Comparison of ENCODE assay signal across 12 mouse cellular contexts in the genomic region with DNA sequence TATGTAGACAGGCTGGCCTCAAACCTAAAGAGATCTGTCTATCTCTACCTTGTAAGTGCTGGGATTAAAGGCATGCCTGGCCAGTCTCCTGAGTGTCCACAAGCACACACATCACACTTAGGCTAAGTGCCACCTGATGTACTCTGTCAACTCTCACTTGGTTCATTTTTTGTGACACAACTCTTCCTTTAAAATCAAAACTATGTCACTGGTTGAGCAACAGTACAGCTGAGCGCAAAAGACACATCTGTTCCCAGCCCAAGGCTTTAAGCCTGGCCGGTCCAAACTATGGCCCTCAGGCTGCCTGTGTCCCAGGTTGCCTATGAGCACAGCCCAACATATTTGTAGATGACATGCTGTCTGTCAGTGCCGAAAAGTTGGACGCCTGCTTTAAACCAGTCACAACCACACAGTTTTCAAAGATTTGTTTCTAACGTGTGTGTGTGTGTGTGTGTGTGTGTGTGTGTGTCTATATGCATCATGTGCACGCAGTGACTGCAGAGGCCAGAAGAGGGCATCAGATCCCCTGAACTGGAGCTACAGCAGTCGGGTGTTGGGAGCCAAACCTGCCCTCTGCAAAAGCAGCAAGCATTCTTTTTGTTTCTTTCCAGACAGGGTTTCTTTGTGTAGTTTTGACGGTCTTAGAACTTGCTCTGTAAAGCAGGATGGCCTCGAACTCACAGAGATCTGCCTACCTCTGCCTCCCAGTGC. TPM values are rescaled to one million over a fixed set of nuclear protein-coding genes. Genes with fewer than 3 reads are reported as not detected.
DNase-seq lines count a peak whose midpoint lies in the region; ATAC-seq and TF ChIP-seq lines count a peak whose summit lies in the region.
"Had no signal": no experiment of that assay in that cellular context is flagged by ENCODE, and none has a peak within 500 bp of the region (broad histone marks: within the 10 kb centered on the region; RNA-seq: fewer than 3 reads in every experiment).

No protein-coding gene starts in this region.

- no peak for TF ChIP-seq EP300 in lung, postnatal 0 days (IDR thresholded peaks at IDR 0.05)

- no peak for DNase-seq in forebrain, postnatal 0 days
- DNase-seq in layer of hippocampus, adult 2 months (ENCODE audit: low spot score in 2 of 2) = no peak
- no peak for DNase-seq in layer of hippocampus, postnatal 36 days
- peak; percentile 34 for DNase-seq in ES-CJ7 (ENCODE audit: low read depth, low spot score)
- peak; percentile 89 for DNase-seq in lung, postnatal 0 days (ENCODE audit: low spot score)
- no peak for DNase-seq in right cerebral cortex, postnatal 25 days
- DNase-seq in left cerebral cortex, postnatal 25 days (ENCODE audit: low spot score in 2 of 2) = no peak
- DNase-seq: thymus, postnatal 36 days had no signal

- no peak for ATAC-seq in forebrain, postnatal 0 days
- no peak for ATAC-seq in forebrain, embryonic 12.5 days (ENCODE audit: low FRiP score)
- ATAC-seq in lung, postnatal 0 days = peak; percentile 79
- ATAC-seq: forebrain, embryonic 16.5 days had no signal

- no peaks in the 10 kb centered on the region for H3K27me3 ChIP-seq in forebrain, postnatal 0 days (ENCODE audit: insufficient read depth, low read length)
- H3K27me3 ChIP-seq in forebrain, embryonic 12.5 days = no peaks in the 10 kb centered on the region
- peaks cover 1% of the 10 kb centered on the region; the same call in 1 of the 2 replicates for H3K27me3 ChIP-seq in lung, postnatal 0 days (replicated peaks; ENCODE audit: insufficient read depth, low read length)
- H3K27me3 ChIP-seq: embryonic facial prominence, embryonic 13.5 days; limb, embryonic 15.5 days had no signal

- whole genome bisulfite sequencing in forebrain, postnatal 0 days = 95% methylated on average over 9 of the region's 9 CpGs
- 97% methylated on average over 9 of the region's 9 CpGs for WGBS in forebrain, embryonic 12.5 days
- 79% methylated on average over 9 of the region's 9 CpGs for WGBS in lung, postnatal 0 days

- no peaks in the 10 kb centered on the region for H3K9me3 ChIP-seq in forebrain, postnatal 0 days (ENCODE audit: low read length)
- H3K9me3 ChIP-seq in forebrain, embryonic 12.5 days = no peaks in the 10 kb centered on the region
- H3K9me3 ChIP-seq in lung, postnatal 0 days (ENCODE audit: low read length) = no peaks in the 10 kb centered on the region
- H3K9me3 ChIP-seq: embryonic facial prominence, embryonic 13.5 days; limb, embryonic 15.5 days had no signal

- H3K4me2 ChIP-seq in forebrain, postnatal 0 days (ENCODE audit: low read depth) = no peak overlapping the region
- H3K4me2 ChIP-seq in forebrain, embryonic 12.5 days = no peak overlapping the region
- H3K4me2 ChIP-seq in lung, postnatal 0 days (replicated peaks; ENCODE audit: low read depth, low read length) = no peak overlapping the region
- H3K4me2 ChIP-seq: embryonic facial prominence, embryonic 13.5 days; limb, embryonic 15.5 days had no signal

- H3K9ac ChIP-seq in forebrain, postnatal 0 days = no peak overlapping the region
- H3K9ac ChIP-seq in forebrain, embryonic 12.5 days = no peak overlapping the region
- H3K9ac ChIP-seq in lung, postnatal 0 days (replicated peaks; ENCODE audit: low read depth) = no peak overlapping the region
- H3K9ac ChIP-seq: embryonic facial prominence, embryonic 13.5 days; limb, embryonic 15.5 days had no signal

- H3K27ac ChIP-seq in forebrain, postnatal 0 days (ENCODE audit: low read depth, low read length) = no peak overlapping the region
- H3K27ac ChIP-seq in forebrain, embryonic 12.5 days = no peak overlapping the region
- peak overlapping the region; percentile 96 for H3K27ac ChIP-seq in layer of hippocampus, adult 2 months
- peak overlapping the region; percentile 68; the same call in 1 of the 2 replicates for H3K27ac ChIP-seq in lung, postnatal 0 days (ENCODE audit: low read length)
- H3K27ac ChIP-seq: embryonic facial prominence, embryonic 13.5 days; limb, embryonic 15.5 days had no signal

- no peaks in the 10 kb centered on the region for H3K4me1 ChIP-seq in forebrain, postnatal 0 days (ENCODE audit: insufficient read depth)
- H3K4me1 ChIP-seq in forebrain, embryonic 12.5 days = no peaks in the 10 kb centered on the region
- H3K4me1 ChIP-seq in lung, postnatal 0 days (ENCODE audit: insufficient read depth, low read depth, low read length) = peaks cover 6% of the 10 kb centered on the region; the same call in 1 of the 2 replicates

- H3K36me3 ChIP-seq in forebrain, postnatal 0 days (ENCODE audit: insufficient read depth) = 0 out of 2 replicates have a peak, but pooled peaks cover 6% of the 10 kb centered on the region
- H3K36me3 ChIP-seq in forebrain, embryonic 12.5 days (replicated peaks) = no peaks in the 10 kb centered on the region
- H3K36me3 ChIP-seq in lung, postnatal 0 days (ENCODE audit: insufficient read depth, low read length) = no peaks in the 10 kb centered on the region

- H3K4me3 ChIP-seq in forebrain, postnatal 0 days (ENCODE audit: low read depth, low read length) = no peak overlapping the region
- no peak overlapping the region for H3K4me3 ChIP-seq in forebrain, embryonic 12.5 days (replicated peaks)
- H3K4me3 ChIP-seq in layer of hippocampus, adult 2 months = no peak overlapping the region
- H3K4me3 ChIP-seq in lung, postnatal 0 days (ENCODE audit: low read depth, low read length) = no peak overlapping the region
- H3K4me3 ChIP-seq: embryonic facial prominence, embryonic 13.5 days; limb, embryonic 15.5 days had no signal

- peak; percentile 19 for TF ChIP-seq CTCF in forebrain, postnatal 0 days (IDR thresholded peaks at IDR 0.05; ENCODE audit: low read depth)
- peak; percentile 37 for TF ChIP-seq CTCF in layer of hippocampus, adult 2 months (conservative IDR thresholded peaks at IDR 0.05)
- TF ChIP-seq CTCF in lung, postnatal 0 days (IDR thresholded peaks at IDR 0.05) = peak; percentile 48

- intact Hi-C loops in left cerebral cortex, postnatal 25 days (cut with DNase I) = no loop called here

RNA-seq across cellular contexts. Expression of a gene that starts 40.9 kb away (rescaled TPM):
- 58.2 and 67.9 TPM in 2 replicates for total RNA-seq in forebrain, postnatal 0 days (2014; rRNA removed)
- 132 and 165 TPM in 2 replicates for polyA plus RNA-seq in forebrain, postnatal 0 days (2015; fragmentation: Nextera tagmentation; extraction: Ambion mirVana)
- polyA plus RNA-seq in forebrain, embryonic 12.5 days (2016; fragmentation: Nextera tagmentation; extraction: Ambion mirVana) = 37.7 and 39.1 TPM in 2 replicates
- total RNA-seq in layer of hippocampus, adult 2 months (2021) = 100 to 1,000 TPM; 147 to 158 TPM
- total RNA-seq in layer of hippocampus, postnatal 36 days (2021) = 100 to 1,000 TPM; 157 to 168 TPM
- 37.9 and 38.4 TPM in 2 replicates for polyA plus RNA-seq in lung, postnatal 0 days (2015; fragmentation: Nextera tagmentation; extraction: Ambion mirVana)
- total RNA-seq in left cerebral cortex, postnatal 25 days (2021) = 10 to 100 TPM; 56.7 to 65.8 TPM

RNA-seq across cellular contexts. Expression of a gene that starts 58.5 kb away (rescaled TPM):
- total RNA-seq in forebrain, postnatal 0 days (2014; rRNA removed) = 71.3 and 73.3 TPM in 2 replicates
- polyA plus RNA-seq in forebrain, postnatal 0 days (2015; fragmentation: Nextera tagmentation; extraction: Ambion mirVana) = 43.3 and 51.4 TPM in 2 replicates
- polyA plus RNA-seq in forebrain, embryonic 12.5 days (2016; fragmentation: Nextera tagmentation; extraction: Ambion mirVana) = 46.8 and 47.5 TPM in 2 replicates
- 10 to 100 TPM; 35.6 to 39.4 TPM for total RNA-seq in layer of hippocampus, adult 2 months (2021)
- total RNA-seq in layer of hippocampus, postnatal 36 days (2021) = 10 to 100 TPM; 39.4 to 42.1 TPM
- polyA plus RNA-seq in lung, postnatal 0 days (2015; fragmentation: Nextera tagmentation; extraction: Ambion mirVana) = 23.1 and 25.1 TPM in 2 replicates
- total RNA-seq in left cerebral cortex, postnatal 25 days (2021) = 10 to 100 TPM; 35.6 to 37.2 TPM

Comparison
In these comparisons a context has a peak if more than half of its experiments do, and no peak if none do; other contexts are left out.
1. DNase-seq: peak in ES-CJ7 (single experiment) and lung, postnatal 0 days (single experiment); none in forebrain, postnatal 0 days (single experiment), layer of hippocampus, adult 2 months (0 of 2), layer of hippocampus, postnatal 36 days (0 of 2), right cerebral cortex, postnatal 25 days (single experiment) and left cerebral cortex, postnatal 25 days (0 of 2).
2. H3K27ac ChIP-seq: peak in layer of hippocampus, adult 2 months (single experiment) and lung, postnatal 0 days (single experiment); none in forebrain, postnatal 0 days (single experiment) and forebrain, embryonic 12.5 days (single experiment).
3. Peak in every context shown above with its lines, with median percentiles within 50 percentile points of each other: CTCF ChIP-seq.